Mouse (Mus musculus): ENCODE results near the gene Ccnd2.

GRCm38 (mm10) chr6:127129659-127130058 is 22.3 kb downstream of the Ccnd2 start:
- no peak for TF ChIP-seq CTCF (IDR thresholded peaks at IDR 0.05; ENCODE audit: low read depth)
- TF ChIP-seq EP300 (IDR thresholded peaks at IDR 0.05; ENCODE audit: low read depth): no peak

Measured in heart, postnatal 0 days (tissue).